Mouse (Mus musculus) MN1 (cell line): ENCODE data around the gene Fras1.

Experiments used
- DNase-seq: peaks from one replicate; pipeline ENCODE4 v3.0.0-alpha.2; 2016; ENCODE audit warnings: low spot score

The Fras1 gene

DNA sequence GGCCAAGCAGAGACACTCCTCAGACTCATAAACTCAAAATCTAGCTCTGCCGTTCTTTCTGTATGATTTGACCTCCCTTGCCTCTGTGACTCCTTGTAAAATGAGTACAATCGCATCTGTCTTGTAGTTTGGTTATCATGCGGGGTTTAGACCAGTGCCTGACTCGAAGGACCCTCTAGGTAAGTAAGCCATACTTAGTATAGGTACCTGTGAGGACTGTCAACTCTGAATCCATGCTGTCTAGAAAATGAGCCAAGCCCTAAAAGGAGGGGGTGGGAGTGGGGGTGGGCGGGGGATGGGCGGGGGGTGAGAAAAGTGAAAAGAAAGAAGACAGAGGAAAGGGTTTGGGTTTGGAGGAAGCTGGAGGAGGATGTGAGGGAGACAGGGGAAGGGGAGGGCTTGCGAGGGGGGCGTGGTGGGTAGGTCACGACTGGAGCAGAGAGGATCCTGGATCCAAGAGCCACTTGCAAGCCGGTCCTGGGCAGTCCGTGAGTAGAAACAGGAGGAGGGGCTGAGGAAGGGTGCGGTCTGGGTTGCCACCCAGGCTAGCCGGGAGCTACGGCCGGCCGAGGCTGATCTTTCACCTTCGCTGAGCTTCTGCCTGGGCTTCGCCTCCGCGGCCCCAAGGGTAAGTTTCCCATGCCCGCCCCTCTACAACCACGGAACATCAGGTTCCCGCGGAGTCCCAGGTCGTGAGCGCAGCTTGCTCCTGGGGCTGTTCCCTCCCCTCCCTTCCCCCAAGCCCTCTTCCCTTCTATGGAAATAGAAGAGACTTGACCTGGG lies 419.4 kb downstream of the Fras1 start, which contains the start of gene Anxa3:
Gene Anxa3 (plus strand): TSS at position 404 of the 783 bp plus-strand sequence.
- no peak for DNase-seq

DNA sequence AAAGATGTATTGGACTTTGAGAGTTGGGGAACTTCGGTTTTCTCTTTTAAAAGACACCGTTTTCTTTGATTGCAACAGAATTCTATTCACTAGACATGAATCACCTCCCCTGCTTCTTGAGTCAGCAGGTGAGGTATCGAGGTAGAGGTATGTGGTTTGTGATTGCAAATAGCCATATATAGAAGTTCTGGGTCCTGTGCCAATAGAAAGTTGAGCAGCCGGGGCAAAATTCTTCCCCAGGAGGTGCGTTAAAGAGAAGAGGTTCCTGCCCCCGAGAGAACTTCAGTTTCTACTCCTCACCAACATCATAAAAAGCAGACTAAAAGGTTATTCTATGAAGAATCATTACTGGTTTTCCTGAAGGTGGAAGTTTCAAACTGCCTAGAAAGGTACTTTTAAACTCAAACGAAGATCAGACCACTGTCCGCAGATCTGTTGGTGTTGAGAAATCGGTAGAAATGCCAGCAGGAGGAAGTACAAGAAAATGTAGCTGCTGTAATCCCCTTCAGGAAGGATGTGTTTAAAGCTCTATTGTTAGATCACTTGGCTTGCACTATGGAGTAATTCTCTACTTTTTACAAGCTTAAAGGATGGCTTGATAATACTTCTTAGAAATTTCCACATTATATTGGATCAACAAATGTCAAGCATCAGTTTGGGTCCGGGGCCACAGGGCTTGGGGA lies 420.3 kb downstream of the Fras1 start:
- DNase-seq, result no peak

DNA sequence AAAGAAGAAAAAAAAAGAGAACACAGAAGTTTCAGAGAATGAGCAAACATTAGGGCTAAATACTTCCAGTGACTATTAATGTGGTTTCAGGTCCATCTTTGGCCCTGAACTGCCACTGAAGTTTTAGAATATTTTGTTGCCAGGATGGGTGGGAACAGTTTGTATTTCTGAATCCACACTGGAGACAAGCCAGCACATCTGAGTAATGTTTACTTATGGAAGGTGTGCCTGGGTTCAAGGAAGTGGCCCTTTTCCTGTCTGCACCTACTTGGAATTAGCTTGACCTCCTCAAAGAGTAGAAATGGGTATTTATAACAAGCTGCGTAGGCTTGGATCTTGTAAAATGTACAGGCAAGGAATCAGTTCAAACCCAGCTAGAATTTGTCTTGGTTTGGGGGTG lies 422.0 kb downstream of the Fras1 start:
- no peak for DNase-seq

DNA sequence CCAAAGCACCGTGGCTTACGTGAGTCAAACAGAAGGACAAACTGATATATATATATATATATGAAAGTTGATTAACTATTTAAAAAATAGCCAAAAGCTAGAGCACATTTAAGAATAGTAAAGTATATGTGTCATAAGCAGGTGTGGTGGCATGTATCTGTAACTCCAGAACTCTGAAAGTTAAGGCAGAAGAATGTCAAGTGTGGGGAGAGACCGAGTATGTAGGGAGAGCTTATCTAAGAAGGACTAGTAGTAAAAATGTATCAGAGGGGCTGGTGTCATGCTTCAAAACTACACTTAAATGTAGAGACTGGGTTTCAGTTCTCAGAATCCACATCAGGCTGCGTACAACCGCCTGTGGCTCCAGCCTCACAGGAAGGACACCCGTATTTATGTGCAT lies 423.7 kb downstream of the Fras1 start:
- no peak for DNase-seq

DNA sequence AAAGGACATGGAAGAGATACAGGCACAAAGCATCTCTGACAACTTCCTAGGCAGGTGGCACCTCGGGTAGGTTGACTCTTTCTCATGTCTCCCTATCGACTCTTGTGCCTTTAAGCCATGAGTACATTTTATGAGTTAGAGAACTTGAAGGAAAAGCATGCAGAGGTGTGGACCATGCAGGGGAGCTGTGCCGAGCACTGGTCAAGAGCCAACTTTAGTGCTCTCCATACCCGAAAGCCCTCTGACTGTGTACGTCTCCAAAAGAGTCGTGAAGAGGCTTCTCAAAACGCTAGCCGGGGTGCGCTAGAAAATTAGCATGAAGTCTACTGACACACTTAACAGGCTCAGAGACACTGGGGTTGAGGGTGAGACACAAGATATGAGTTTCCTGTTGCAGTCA lies 425.4 kb downstream of the Fras1 start:
- no peak for DNase-seq

DNA sequence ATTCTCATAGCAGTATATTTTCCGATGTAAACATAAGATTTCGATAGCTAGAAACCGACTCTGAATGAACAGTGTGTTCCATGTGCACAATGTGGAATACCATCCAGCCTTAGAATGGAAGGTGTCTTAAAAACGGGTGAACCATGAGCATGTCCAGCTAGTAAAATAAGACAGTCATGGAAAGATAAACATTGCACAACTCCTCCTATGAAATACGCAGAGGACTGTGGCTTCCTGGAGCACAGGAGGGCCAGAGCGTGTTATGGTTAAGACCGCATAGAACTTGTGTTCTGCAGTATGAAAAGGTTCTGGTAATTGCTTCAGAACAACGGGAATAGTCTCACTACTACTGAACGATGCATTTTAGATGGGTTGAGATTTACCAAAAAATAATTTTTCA lies 426.2 kb downstream of the Fras1 start:
- no peak for DNase-seq

DNA sequence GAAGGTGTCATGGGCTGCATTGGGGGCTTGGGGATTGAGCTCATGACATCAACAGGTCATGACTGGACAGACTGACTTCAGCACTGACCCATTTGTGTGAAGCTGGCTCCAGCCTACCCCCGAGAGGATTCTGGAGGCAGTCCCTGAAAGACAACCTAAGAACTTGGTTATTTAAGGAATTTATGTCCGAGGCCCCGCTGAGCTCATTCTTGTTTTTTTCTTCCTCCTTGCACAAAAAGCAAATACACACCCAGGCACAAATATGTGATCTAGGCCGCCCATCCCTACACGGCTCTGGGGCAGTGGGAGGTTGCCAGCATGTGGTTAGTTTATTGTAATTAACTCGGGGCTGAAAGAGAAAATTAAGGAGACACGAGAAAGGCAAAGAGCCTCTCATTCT lies 428.4 kb downstream of the Fras1 start:
- no peak for DNase-seq

DNA sequence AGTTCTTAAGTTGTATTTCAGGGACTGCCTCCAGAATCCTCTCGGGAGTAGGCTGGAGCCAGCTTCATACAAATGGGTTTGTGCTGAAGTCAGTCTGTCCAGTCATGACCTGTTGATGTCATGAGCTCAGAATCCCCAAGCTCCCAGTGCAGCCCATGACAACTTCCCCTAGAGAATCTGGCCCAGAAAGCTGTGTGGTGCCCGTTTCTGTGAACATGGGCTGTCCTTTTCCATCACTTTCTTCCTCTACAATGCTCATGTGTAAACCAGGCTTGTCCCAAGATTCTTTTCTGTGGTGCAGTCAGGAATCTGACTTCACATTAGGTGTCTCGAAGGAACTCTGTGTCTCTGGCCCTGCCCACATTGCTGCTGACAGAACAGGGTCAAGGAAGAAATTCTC lies 429.3 kb downstream of the Fras1 start:
- DNase-seq, result no peak

DNA sequence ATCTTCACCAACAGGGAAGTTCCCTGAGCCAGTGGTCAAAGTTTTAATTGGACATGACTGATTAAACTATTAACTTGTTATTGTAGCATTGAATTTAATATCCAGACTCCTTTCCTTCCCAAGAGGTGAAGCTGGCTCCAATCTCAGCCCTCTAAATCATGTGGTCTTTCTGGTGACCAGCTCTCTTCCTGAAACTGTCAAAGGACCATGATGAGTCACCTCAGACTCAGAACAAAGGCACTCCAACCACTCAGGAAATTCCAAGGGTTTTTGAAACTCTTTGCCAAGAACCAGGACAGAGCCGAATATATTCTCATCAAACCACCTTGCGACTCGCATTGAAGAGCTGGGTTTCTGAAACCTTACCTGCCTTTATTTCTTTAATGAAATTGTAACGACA lies 430.5 kb downstream of the Fras1 start:
- no peak for DNase-seq

DNA sequence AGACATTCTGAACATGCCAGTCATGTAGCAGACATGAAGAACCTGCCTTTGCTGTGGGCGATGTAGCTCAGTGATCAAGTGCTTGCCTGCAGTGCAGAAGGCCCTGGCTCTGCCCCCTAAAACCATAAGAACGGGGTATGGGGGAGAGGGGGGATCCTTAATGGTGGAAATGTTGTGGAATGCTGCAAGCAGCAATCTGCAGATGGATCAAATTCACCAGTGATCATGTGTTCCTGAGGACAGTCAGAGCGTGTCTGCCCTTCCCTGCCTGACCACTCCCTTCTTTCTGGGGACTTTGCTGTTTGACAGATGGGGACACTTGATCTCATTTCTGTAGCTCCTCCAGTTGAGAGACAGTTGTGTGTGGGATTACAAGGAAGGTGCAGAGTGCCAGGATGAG lies 431.1 kb downstream of the Fras1 start:
- no peak for DNase-seq

DNA sequence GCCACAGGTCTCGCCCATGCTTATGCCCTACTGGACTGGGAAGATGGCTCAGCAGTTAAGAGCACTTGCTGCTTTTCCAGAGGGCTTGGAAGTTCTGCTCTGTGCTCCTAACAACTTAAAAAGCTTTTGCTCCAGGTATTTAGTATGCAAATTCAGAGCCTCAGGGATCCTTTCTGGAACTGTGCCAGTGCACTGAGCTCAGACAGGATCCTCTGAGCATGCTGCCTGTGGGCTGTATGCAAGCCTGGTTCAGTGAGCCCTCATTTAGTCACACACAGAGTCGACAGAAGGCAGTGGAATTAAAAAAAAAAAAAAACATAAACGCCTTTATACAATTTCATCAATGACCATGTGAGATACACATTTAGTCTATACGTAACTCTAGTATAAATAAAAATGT lies 436.9 kb downstream of the Fras1 start:
- no peak for DNase-seq

DNA sequence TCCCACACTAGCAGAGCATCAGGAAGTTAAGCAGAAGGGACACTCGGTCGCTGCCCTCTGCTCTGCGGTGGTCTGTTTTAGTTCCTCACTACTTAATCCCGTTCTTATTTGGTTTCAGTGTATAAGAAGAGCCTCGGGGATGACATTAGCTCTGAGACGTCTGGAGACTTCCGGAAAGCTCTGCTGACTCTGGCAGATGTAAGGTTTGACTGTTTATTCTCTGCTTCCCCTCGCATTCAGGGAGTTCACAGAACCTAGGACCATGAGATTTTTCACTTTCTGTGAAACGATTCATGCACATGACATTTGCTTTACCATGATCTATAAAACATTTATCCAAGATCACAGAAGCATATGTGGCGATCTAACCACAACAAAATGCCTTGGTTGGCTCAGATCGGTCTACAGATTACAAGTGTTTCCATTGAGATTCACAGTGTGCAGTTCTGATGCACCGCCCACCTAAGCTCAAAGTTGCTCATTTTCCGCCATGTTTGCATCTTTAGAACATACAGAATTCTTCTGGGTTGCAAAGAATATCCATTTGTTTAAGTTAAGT lies 451.1 kb downstream of the Fras1 start:
- no peak for DNase-seq

DNA sequence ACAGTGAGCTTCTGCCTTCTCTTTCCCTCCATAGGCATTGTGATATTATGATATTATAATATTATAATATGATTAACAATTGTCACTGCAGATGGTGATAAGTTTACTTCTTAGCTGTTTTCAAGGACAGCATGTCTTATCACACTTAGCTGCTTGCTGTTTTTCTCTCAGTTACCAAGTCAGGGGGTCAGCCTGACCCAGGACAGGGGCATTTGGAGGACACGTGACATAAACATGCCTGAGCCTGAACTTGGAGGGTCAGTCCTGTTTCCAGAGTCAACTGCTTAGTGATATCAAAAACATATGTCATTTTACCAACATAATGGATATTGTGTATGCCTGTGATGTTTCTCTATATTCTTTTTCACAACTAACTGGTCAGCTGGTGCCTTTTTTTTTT lies 453.4 kb downstream of the Fras1 start:
- DNase-seq, result no peak
